Mouse (Mus musculus) spleen, postnatal 36 days (tissue): ENCODE measurements around the gene Sfxn2.
A peak's percentile ranks its signal among the peaks of the same experiment; 100 is the strongest.
"Not testable (repeated sequence)": the region's sequence is repeated elsewhere in the genome, so short reads cannot be mapped to it uniquely, and the experiment has no call there.

Experiments
- DNase-seq, 2 experiments: peaks; one replicate each; pipeline ENCODE4 v3.0.0; 2022; ENCODE audit warnings: low spot score in 2 of 2, mixed read lengths in 1 of 2

Gene Sfxn2

GRCm38 (mm10) chr19:46542750-46543149 is 30.4 kb upstream of the Sfxn2 start:
- DNase-seq, result no peak

GRCm38 (mm10) chr19:46547565-46547964 is 25.6 kb upstream of the Sfxn2 start:
- DNase-seq, result no peak

GRCm38 (mm10) chr19:46548110-46548509 is 25.1 kb upstream of the Sfxn2 start:
- DNase-seq, result no peak

GRCm38 (mm10) chr19:46550385-46550784 is 22.8 kb upstream of the Sfxn2 start:
- DNase-seq, result no peak

GRCm38 (mm10) chr19:46552496-46552895 is 20.7 kb upstream of the Sfxn2 start:
- DNase-seq, result no peak

DNA sequence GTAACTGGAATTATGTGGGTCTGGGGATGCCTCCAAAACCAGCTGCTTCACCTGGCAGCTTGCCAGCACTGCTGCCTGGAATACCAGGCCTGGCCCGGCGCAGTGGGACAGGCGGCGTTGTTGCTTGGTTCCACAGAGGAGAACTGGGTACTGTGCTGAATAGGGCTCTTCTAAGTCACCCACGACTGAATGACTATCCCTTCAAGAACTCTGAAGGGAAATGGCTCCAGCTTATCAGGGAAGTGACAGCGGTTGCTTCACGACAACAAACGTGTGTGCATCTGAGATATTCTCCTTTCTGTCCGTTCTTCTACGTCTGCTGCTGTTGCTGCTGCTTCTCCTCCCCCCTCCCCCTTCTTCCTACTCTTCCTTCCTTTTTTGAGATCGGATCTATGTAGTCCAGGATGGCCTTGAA is 19.6 kb upstream of the Sfxn2 start:
- no peak for DNase-seq

DNA sequence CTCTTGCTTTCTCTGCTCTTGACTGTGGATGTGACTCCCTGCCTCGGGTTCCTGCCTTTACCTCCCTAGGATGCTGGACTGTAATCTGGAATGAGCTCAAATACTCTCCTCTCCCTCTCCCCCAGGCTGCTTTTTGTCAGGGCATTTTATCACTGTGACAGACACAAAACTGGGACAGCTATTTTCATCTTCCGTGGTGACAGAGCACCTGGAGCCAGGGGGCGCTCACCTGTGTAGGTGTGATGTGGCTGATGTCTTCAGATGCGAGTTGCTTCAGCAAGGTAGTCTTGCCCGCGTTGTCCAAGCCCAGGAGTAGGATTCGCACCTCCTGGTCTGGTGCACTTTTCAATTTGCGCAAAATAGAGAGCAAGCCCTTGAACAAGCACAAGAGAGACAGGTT is 15.2 kb upstream of the Sfxn2 start:
- DNase-seq, result no peak

DNA sequence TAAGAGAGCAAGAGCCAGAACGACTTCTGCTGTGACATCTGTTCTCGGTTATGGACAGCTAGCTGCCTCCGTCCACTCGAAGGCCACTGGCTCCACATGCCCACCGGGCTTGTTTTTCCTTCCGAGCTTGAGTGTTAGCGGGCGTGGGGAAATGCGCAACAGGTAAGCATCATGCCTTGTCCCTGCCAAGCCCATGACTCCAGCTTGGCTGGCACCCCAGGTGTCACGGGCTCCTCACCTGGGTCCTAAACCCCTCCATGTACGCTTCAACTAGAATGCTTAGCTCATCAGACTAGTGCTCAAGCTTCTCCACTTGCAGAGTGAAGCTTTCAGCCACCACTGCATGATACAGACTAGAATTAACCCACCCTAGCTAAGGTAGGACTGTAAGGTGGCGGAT is 14.5 kb upstream of the Sfxn2 start:
- no peak for DNase-seq

- peak; percentile 39 to 45 for DNase-seq
These were observed 11.0 kb upstream of the Sfxn2 start for GRCm38 (mm10) chr19:46562132-46562531.

- DNase-seq, result no peak
These were observed 10.3 kb upstream of the Sfxn2 start for GRCm38 (mm10) chr19:46562581-46563515.

DNA sequence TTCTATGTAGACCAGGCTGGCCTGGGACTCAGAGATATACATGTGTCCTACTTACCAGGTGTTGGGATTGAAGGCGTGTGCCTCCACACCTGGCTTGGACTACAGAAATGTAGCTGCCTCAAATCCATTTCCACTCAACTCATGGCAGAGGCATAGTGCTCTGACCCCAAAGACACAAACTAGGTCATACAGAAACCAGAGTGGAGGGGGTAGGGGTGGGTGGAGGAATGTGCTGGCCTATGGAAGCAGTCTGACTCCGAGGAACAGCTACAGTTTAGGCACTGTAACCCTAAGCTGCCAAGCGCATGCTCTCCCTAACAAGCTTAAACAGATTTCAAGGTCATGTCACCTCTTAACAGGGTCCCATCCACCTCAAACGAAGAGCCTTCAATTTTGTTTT is 9.6 kb upstream of the Sfxn2 start:
- no peak for DNase-seq

DNA sequence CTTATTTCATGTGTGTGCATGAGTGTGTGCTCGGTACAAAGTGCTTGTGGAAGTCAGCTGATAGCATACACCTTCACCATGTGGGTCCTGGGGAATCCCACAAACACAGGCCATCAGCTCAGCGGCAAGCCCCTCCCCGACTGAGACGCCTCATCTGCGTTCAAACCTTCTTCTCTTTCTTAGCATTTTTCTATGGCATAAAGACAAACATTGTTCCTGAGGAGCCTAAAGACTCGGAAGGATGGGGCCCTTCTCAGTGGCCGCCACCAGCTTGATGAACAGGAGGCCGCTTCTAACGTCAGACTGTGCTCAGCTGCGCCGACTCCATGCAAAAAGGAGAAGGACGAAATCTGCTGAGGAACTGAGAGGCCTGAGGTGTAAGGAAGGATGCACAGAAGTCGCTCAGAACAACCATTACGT is 9.1 kb upstream of the Sfxn2 start:
- DNase-seq, result peak in 1 of 2 experiments; percentile 13

- not testable (repeated sequence) for DNase-seq
These were observed 1.8 kb upstream of the Sfxn2 start for GRCm38 (mm10) chr19:46571211-46571877.

DNA sequence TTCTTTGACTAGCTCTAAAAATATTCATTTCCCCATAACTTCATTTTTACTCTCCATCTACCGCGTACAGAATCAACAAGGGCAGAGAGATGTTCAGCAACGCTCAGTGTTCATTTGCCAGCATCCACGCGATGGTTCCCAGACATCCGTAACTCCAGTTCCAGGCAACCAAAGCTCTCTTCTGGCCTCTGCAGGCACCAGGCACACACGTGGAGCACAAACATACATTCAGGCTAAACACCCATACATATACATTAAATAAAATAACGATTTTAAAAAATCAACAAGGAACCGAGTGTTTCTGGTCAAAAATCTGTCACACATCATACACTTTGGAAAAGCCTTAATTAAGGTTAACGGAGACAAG is 1.3 kb upstream of the Sfxn2 start:
- no peak for DNase-seq

GRCm38 (mm10) chr19:46572548-46572947 is 617 bp upstream of the Sfxn2 start:
- no peak for DNase-seq

DNA sequence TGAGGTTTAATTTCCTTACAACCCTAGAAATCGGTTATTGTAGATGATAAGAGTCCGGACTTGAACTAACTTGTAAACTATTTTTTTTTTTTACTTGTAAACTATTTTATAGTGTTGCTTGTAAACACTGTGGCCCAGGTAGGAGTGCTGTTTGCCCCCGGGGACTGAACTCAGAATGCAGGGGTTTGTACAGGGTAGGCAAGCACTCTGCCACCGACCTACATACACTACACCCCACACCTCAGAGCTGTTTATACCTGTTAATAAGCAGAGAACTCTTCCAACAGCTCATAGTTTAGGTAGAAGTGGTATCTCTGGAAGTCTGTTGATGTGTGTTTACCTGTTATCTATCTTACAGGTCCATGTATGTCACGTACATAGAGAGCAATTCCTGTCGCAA is 825 bp downstream of the Sfxn2 start:
- DNase-seq, result no peak

DNA sequence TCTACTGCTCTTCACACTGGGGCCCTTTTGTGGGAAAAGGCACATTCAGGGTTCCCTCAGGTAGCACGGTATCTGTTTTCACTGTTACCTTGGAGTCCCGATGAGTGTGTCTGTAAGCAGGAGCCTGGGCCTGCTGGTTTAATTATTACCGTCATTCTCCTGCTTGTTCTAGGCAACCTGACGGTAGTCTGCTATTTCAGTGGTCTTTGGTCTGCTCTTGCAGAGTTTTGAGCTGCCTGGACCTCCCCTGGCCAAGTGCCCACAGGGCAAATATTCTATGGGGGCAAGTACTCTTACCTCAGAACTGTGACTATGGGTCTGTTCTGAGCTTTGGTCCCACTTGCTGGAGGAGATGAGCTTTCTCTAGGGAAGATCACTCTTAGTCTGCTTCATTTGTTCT is 2.0 kb downstream of the Sfxn2 start:
- no peak for DNase-seq

DNA sequence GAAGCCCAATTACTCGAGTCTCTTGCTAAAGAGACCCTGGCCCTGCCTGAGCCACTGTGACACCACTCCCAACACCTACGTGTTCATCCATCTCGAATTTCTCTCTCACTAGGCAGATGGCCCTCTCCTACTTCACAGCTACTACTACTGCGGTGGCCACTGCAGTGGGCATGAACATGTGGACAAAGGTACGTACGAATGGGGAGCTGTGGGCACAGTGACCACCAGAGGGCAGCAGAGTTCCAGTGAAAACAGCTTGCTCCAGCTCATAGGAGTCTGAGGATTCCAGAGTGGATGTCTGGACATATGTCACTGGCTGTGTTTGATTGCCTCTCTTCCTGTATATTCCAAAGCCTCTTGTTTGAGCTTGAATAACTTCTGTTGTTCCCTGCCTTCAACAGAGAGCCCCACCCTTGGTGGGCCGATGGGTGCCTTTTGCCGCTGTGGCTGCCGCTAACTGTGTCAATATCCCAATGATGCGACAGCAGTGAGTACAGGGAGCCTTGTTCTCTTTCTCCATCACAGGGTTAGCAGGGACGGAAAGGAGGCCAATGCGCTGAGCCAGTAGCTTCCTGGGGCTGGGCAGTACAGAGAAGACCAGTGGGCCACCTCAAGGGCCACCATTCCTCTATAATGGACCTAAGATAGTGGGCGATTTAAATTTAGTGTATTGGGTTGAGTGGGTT is 14.8 kb downstream of the Sfxn2 start:
- DNase-seq, result peak; percentile 46 to 50

GRCm38 (mm10) chr19:46591575-46591974 is 18.4 kb downstream of the Sfxn2 start:
- no peak for DNase-seq

GRCm38 (mm10) chr19:46592751-46593439 is 19.7 kb downstream of the Sfxn2 start:
- DNase-seq, result no peak

- no peak for DNase-seq
These were observed 25.0 kb downstream of the Sfxn2 start for GRCm38 (mm10) chr19:46598187-46598586.

GRCm38 (mm10) chr19:46598720-46599252 is 25.6 kb downstream of the Sfxn2 start, which contains the start of gene Wbp1l:
Wbp1l (plus strand) TSS chr19:46599084.
- peak; percentile 98 to 99 for DNase-seq
